Mouse (Mus musculus) stomach, postnatal 0 days (tissue): Measurements from ENCODE around the gene Smc4.

Experiments
- CTCF ChIP-seq: IDR thresholded peaks from 2 replicates; pipeline ENCODE4 v1.5.1; 2016; ENCODE audit warnings: antibody characterized with exemption, low read depth, mild to moderate bottlenecking, moderate library complexity
- EP300 ChIP-seq: optimal IDR thresholded peaks from 2 replicates; pipeline ENCODE3; 2016; ENCODE audit warnings: antibody characterized with exemption

GRCm38 (mm10) chr3:69060672-69061071 lies 56.1 kb downstream of the Smc4 start:
- no peak for TF ChIP-seq CTCF
- no peak for TF ChIP-seq EP300
